Mouse (Mus musculus): ENCODE data around the gene Hoxb7.

DNA sequence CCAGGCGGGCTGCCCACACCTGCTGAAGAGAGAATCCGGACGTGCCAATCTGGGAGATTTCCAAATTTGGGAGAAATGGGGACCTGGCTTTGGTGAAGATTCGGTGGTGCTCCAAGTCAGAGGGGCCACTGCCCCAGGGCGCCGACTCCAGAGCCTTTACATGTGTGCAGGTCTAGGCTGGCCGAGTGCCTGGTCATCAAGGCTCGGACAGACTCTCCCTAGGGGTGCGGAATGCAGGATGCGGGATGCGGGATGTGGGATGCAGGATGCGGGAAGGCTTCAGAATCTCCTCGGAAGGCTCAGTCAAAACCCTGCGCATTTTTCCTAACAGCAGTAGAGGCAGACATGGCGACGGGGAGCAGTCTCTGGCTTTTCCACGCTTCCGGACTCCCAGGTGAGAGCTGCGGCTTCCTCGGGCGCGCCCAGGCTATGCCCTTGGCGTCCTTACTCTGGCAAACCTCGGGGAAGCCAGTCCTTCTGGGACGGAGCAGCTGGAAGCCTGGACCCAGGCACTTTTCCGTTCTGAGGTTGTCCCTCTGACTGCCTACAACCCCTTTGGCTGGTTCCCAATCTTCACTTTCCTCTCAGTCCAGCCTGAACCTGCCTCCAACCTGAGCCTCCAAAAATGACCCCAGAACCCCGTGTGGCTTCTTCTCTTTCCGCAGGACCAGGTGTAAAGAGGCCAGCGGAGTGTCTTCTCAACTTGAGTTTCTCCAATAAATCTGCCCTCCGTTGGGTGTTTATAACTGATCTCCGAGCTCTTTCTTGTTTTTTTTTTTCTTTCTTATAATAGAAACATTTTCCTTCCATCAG, 6.8 kb upstream of the Hoxb7 start:
- TF ChIP-seq CTCF (IDR thresholded peaks at IDR 0.05; ENCODE audit: insufficient read depth, low read depth, low read length) (no peak), POLR2A (IDR thresholded peaks at IDR 0.05; ENCODE audit: insufficient read depth, low read depth, low read length) (no peak)

Measured in olfactory bulb, adult 2 months (tissue).